Mouse (Mus musculus): ENCODE results near the gene Trim5.
A peak's percentile ranks its signal among the peaks of the same experiment; 100 is the strongest.
"Not testable (repeated sequence)": the region's sequence is repeated elsewhere in the genome, so short reads cannot be mapped to it uniquely, and the experiment has no call there.

Gene Trim5

DNA sequence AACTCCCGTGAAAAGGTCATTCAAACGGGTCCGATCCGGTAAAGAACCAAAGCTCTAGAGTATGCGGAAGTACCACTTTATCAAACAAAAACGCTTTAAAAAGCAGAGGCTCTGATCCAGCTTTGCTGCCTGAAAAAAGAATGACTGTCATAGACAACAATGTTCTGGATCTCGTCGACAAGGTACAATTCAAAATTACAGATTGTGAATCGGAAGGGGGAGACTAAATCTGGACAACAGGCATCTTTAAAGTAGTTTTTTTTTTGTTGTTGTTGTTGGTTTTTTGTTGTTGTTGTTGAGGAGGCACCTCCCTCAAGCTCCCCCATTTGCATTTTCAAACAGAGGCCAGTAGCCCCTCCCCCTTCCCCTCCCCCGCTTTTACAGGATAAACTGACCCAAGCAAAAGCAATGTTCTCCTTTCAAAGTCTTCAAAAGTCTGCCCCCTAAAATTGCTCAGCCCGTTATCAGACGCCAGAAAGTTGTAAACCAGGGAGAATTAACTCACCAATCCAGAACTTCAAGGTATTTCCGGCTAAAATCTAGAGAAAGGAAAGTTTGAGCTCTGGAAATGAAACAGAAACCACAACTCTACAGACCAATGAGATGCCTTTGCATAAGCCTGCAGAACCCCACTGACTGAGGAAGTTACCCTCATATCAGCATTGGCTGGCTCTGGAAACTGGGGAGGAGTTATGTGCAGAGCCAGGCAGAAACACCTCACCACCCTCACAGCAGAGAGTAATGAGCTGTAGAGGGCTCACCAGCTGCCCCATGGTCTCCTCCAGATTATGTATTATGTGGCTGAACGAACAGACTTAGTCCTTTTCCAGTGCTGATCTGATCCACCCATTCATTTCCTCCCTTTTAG is at the start of gene Trim5:
Trim5 (minus strand) TSS at position 519 of the 868 bp plus-strand sequence.
- not testable (repeated sequence) for DNase-seq

- not testable (repeated sequence) for DNase-seq
Measured at GRCm38 (mm10) chr7:104335547-104335946, 47.7 kb upstream of the Trim5 start.

DNA sequence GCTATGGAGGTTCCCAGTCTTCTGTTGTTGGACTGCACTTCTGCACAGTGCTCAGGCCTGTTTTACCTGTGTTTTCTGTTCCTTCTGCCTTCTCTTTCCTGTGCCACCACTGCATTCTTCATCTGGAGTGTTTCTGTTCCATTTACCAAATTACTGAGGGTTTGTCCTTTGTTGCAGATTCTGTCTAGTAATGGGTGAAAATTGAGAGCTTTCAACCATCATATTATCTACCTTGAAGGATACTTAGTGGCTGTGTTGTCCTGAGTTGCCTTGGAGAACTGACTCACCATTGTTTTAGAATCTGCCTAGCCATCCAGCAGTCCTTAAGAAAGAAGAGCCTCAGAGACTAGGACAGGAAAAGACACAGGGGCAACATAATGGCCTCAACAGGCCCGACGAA is 41.3 kb upstream of the Trim5 start, which contains the start of gene Trim34b:
Trim34b (plus strand) TSS at position 301 of the 400 bp plus-strand sequence.
- DNase-seq: not testable (repeated sequence)

DNA sequence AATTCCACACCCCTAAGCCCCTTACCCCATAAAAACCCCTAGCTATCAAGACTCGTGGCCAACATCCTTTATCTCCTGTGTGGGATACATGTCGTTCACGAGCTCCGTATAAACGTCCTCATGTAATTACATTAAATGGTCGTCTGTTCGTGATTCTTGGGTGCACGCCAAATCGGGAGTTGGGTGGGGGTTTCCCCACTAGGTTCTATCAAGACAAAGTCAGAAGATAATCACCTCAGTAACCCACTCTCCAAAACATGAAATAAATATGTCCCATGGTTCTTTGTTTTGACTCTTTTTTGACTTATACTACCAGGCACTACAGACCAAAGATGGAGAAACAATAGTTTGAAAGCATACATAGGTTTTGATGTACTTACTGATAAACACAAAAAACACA is 34.1 kb upstream of the Trim5 start:
- DNase-seq: no peak

DNA sequence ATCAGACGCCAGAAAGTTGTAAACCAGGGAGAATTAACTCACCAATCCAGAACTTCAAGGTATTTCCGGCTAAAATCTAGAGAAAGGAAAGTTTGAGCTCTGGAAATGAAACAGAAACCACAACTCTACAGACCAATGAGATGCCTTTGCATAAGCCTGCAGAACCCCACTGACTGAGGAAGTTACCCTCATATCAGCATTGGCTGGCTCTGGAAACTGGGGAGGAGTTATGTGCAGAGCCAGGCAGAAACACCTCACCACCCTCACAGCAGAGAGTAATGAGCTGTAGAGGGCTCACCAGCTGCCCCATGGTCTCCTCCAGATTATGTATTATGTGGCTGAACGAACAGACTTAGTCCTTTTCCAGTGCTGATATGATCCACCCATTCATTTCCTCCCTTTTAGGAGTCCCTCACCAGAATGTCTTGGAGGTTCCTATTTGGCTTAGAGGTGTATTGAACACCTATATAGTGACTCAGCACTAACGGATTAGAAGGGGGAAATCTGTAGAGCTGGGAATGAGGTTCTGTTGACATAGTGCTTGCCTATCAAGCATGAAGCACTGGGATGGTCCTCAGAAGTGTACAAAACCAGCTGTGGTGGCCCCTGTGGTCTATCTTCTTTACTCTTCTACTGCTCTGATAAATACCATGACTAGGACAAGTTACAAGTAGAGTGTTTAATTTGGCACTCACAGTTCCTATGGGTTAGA is 27.6 kb upstream of the Trim5 start, which contains the start of gene Trim12a:
Trim12a (minus strand) TSS at position 98 of the 712 bp plus-strand sequence.
- not testable (repeated sequence) for DNase-seq

DNA sequence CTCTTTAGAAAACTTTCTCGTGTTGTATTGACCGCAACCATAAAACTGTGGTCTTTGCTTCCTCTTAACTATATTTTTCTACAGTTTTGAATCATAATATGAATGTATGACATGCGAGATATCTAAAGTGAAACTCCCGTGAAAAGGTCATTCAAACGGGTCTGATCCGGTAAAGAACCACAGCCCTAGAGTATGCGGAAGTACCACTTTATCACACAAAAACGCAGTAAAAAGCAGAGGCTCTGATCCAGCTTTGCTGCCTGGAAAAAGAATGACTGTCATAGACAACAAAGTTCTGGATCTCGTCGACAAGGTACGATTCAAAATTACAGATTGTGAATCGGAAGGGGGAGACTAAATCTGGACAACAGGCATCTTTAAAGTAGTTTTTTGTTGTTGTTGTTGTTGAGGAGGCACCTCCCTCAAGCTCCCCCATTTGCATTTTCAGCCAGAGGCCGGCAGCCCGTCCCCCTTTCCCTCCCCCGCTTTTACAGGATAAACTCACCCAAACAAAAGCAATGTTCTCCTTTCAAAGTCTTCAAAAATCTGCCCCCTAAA is 27.0 kb upstream of the Trim5 start:
- DNase-seq: peak; percentile 18

- no peak for DNase-seq
Measured at GRCm38 (mm10) chr7:104291638-104292400, 3.9 kb upstream of the Trim5 start.

GRCm38 (mm10) chr7:104290641-104291040 is 2.7 kb upstream of the Trim5 start:
- DNase-seq: no peak

GRCm38 (mm10) chr7:104279361-104279760 is 8.5 kb downstream of the Trim5 start:
- DNase-seq: not testable (repeated sequence)

DNA sequence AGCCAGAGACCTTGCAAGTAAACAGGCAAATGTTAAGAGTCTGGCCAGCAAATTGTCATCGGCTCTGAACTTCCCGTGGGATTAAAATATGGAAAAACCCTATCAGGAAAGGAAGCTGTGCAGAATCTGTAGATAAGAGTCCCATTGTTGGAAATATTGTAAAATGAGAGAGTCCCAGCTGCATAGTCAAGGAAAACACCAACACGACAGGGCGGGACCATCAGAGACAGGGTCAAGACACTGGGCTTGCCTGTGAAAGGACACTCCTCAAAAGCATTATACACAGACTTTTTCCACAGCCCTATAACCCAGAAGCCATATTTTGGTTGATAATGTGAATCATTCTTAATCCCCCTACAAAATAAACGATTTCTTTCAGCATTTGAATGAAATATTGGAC is 22.6 kb downstream of the Trim5 start:
- DNase-seq: not testable (repeated sequence)

- DNase-seq: not testable (repeated sequence)
Measured at GRCm38 (mm10) chr7:104260380-104260779, 27.5 kb downstream of the Trim5 start.

DNA sequence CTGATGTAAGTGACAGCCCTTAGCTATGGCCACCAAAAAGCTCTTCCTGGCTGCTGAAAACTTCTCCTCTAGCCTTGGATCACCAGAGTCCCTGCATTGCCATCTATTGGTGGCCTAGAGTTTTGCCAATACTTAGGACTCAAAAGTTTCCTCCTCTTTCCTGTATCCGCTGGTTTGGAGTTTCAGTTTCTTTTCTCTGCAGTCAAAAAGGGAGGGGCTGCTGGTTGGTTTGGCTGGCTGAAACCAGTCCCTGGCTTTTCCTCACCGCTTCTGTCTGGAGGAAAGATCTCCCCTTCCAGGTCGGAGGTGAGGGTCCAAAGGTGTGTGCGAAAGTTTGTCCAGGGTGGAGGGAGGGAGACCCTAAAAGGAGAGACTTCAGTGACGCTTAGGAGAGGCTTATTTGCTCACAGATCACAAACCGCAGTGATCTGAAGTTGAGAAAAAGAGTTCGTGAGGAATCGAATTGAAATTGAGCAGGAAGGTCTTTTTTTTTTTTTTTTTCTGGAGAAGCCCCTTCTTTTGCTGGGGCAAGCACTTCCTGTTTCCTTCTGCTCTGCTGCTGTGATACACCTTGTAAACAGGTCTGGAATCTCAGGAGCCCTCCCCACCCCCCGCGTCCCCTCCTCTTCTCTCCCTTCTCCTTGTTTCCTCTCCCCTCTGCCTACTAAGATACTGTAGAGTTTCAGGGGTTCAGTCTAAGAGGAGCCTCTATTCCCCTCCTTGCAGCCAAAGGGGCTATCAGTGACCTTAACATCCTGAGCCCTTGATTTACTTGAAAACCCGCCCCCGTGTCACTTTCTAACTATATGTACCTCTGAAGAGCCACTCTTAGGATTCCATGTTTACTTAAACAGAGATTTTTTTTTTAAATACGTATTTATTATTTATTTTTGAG is 43.4 kb downstream of the Trim5 start, which contains the start of gene Trim34a:
Trim34a (plus strand) TSS at position 171 of the 895 bp plus-strand sequence.
- DNase-seq: peak; percentile 69

DNA sequence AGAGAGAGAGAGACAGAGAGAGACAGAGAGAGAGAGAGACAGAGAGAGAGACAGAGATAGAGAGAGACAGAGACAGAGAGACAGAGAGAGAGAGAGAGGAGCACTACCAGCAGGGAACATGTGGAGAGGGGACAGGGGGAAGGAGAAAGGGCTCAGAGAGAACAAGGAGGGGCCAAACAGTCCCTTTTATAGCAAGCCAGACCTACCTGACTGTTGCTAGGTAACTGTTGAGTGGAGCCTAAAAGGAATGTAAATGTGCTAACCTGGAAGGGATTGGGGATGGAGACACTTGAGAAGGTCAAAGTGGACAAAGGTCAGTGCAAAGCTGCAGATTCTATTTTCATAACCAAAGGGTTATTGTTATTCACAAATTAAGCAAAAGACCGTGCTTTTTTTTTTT is 44.3 kb downstream of the Trim5 start:
- DNase-seq: no peak

- DNase-seq: no peak
Measured at GRCm38 (mm10) chr7:104240857-104241256, 47.0 kb downstream of the Trim5 start.

- peak; percentile 50 for DNase-seq
Measured at GRCm38 (mm10) chr7:104231203-104231602, 56.7 kb downstream of the Trim5 start.

DNA sequence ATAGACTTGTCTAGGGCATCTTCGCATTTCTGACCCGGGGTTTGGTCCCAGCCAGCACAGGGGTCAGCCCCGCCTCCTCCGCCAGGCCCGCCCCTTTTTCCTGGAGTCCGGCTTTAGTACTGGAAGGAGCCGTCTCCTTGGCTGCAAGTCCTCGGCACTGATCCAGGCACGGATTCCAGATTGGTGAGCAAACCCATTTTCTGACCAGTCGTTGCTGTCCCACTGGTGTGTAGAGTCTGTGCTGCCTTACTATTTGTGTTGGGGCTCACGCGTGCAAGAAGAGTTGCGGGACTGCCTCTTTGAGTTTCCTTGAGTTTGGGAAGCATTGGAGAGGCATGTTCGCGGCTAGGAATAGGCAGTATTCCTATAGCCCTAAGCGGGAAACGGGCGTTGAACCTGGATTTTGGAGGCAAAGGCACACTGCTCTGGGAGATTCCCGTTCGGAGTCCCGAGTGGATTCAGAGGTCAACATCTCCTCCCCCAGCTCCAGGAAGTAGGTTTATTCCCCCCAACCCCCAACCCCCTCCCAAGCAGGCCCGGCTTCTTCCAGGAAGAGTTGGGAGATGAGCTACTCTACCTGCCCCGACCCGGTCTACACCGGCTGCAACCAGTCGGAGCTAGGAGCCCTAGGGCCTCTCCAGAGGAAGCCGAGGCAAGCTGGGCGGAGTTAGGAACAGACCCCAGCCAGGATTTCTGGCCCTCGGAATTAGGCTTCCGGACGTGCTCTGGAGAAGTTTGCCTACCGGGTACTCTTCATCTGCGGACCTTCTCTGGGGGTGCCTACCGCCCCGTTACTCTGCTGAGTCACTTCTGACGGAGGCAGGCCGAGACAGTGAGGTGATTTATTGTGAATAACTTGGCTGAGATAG is 69.0 kb downstream of the Trim5 start, which contains the start of gene Trim6:
Trim6 (plus strand) TSS at position 93 of the 869 bp plus-strand sequence.
- peak; percentile 12 for DNase-seq

GRCm38 (mm10) chr7:104217881-104218280 is 70.0 kb downstream of the Trim5 start:
- no peak for DNase-seq

- no peak for DNase-seq
Measured at GRCm38 (mm10) chr7:104216011-104216535, 71.8 kb downstream of the Trim5 start.

Data from thymus, postnatal 14 days (tissue).